Comparison of ENCODE assay signal across 23 mouse cellular contexts in genomic region chr1:81671142-81671541, GRCm38 (mm10).
DNase-seq lines count a peak whose midpoint lies in the region; ATAC-seq and TF ChIP-seq lines count a peak whose summit lies in the region.
"Had no signal": no experiment of that assay in that cellular context is flagged by ENCODE, and none has a peak within 500 bp of the region (broad histone marks: within the 10 kb centered on the region; RNA-seq: fewer than 3 reads in every experiment).

No protein-coding gene starts in this region.

- WGBS in embryonic facial prominence, embryonic 14.5 days = 68% methylated on average over 2 of the region's 2 CpGs
- WGBS in embryonic facial prominence, embryonic 10.5 days = 87% methylated on average over 2 of the region's 2 CpGs
- 80% methylated on average over 2 of the region's 2 CpGs for WGBS in intestine, embryonic 16.5 days

- H3K4me2 ChIP-seq in embryonic facial prominence, embryonic 14.5 days (ENCODE audit: low read depth, low read length) = no peak overlapping the region
- no peak overlapping the region for H3K4me2 ChIP-seq in myocyte (ENCODE audit: low read depth)
- H3K4me2 ChIP-seq in intestine, embryonic 16.5 days (ENCODE audit: low read depth, low read length) = no peak overlapping the region
- H3K4me2 ChIP-seq: embryonic facial prominence, embryonic 13.5 days; forebrain, embryonic 13.5 days; heart, embryonic 11.5 days; hindbrain, embryonic 12.5 days; hindbrain, embryonic 15.5 days had no signal

- intact Hi-C loops in gastrocnemius, adult 2 months (cut with DNase I) = no loop called here

- H3K4me3 ChIP-seq in embryonic facial prominence, embryonic 14.5 days (ENCODE audit: low read depth, low read length) = no peak overlapping the region
- no peak overlapping the region for H3K4me3 ChIP-seq in embryonic facial prominence, embryonic 10.5 days
- no peak overlapping the region for H3K4me3 ChIP-seq in myocyte
- no peak overlapping the region for H3K4me3 ChIP-seq in intestine, embryonic 16.5 days (ENCODE audit: low read length)
- H3K4me3 ChIP-seq in gastrocnemius, adult 2 months = no peak overlapping the region
- H3K4me3 ChIP-seq: embryonic facial prominence, embryonic 13.5 days; forebrain, embryonic 10.5 days; forebrain, embryonic 13.5 days; hindbrain, embryonic 12.5 days; hindbrain, embryonic 15.5 days had no signal

- no peaks in the 10 kb centered on the region for H3K27me3 ChIP-seq in embryonic facial prominence, embryonic 14.5 days (replicated peaks; ENCODE audit: control insufficient read depth, insufficient read depth, low read length)
- no peaks in the 10 kb centered on the region for H3K27me3 ChIP-seq in embryonic facial prominence, embryonic 10.5 days (replicated peaks; ENCODE audit: low read depth, poor library complexity, severe bottlenecking)
- H3K27me3 ChIP-seq in myocyte (ENCODE audit: control insufficient read depth, insufficient read depth, insufficient read length) = no peaks in the 10 kb centered on the region
- no peaks in the 10 kb centered on the region for H3K27me3 ChIP-seq in intestine, embryonic 16.5 days (replicated peaks; ENCODE audit: control insufficient read depth, insufficient read depth, low read length)
- H3K27me3 ChIP-seq: CH12.LX; embryonic facial prominence, embryonic 13.5 days; forebrain, embryonic 13.5 days; hindbrain, embryonic 12.5 days; hindbrain, embryonic 15.5 days had no signal

- DNase-seq in embryonic facial prominence, embryonic 14.5 days (ENCODE audit: low spot score) = peak; percentile 33
- DNase-seq in embryonic facial prominence, embryonic 10.5 days (ENCODE audit: low spot score) = no peak
- peak; percentile 84 for DNase-seq in Muller cell, postnatal 12 days (ENCODE audit: inconsistent ontology term)
- no peak for DNase-seq in gastrocnemius, adult 2 months
- DNase-seq: adrenal gland, postnatal 25 days; cerebellum, adult 11-12 months; cerebellum, adult 9-10 months; cerebellum, postnatal 25 days; gastrocnemius, postnatal 14 days; heart, adult 11 months; kidney, adult 11 months; kidney, adult 8-10 months had no signal

- H3K27ac ChIP-seq in embryonic facial prominence, embryonic 14.5 days (replicated peaks; ENCODE audit: low read depth, low read length) = no peak overlapping the region
- H3K27ac ChIP-seq in embryonic facial prominence, embryonic 10.5 days (replicated peaks) = no peak overlapping the region
- H3K27ac ChIP-seq in intestine, embryonic 16.5 days (ENCODE audit: low read length) = no peak overlapping the region
- no peak overlapping the region for H3K27ac ChIP-seq in gastrocnemius, adult 2 months
- H3K27ac ChIP-seq: embryonic facial prominence, embryonic 13.5 days; forebrain, embryonic 10.5 days; forebrain, embryonic 13.5 days; hindbrain, embryonic 12.5 days; hindbrain, embryonic 15.5 days had no signal

- H3K36me3 ChIP-seq in embryonic facial prominence, embryonic 14.5 days (ENCODE audit: control insufficient read depth, insufficient read depth, low read length) = no peaks in the 10 kb centered on the region
- H3K36me3 ChIP-seq in embryonic facial prominence, embryonic 10.5 days (replicated peaks) = no peaks in the 10 kb centered on the region
- H3K36me3 ChIP-seq in myocyte (ENCODE audit: control insufficient read depth, insufficient read depth) = no peaks in the 10 kb centered on the region
- no peaks in the 10 kb centered on the region for H3K36me3 ChIP-seq in intestine, embryonic 16.5 days (ENCODE audit: control insufficient read depth, insufficient read depth, low read length)
- H3K36me3 ChIP-seq: embryonic facial prominence, embryonic 13.5 days; forebrain, embryonic 10.5 days; G1E; hindbrain, embryonic 12.5 days; hindbrain, embryonic 15.5 days had no signal

- ATAC-seq in embryonic facial prominence, embryonic 14.5 days (ENCODE audit: low read depth) = no peak
- no peak for ATAC-seq in intestine, embryonic 16.5 days
- ATAC-seq: forebrain, embryonic 13.5 days; forebrain, embryonic 16.5 days had no signal

- no peak for TF ChIP-seq CTCF in gastrocnemius, adult 2 months (IDR thresholded peaks at IDR 0.05)

- no peak overlapping the region for H3K9ac ChIP-seq in embryonic facial prominence, embryonic 14.5 days (ENCODE audit: low read depth, low read length)
- H3K9ac ChIP-seq in intestine, embryonic 16.5 days (ENCODE audit: low read depth, low read length) = no peak overlapping the region
- H3K9ac ChIP-seq: embryonic facial prominence, embryonic 13.5 days; forebrain, embryonic 13.5 days; hindbrain, embryonic 12.5 days; hindbrain, embryonic 15.5 days had no signal

- H3K4me1 ChIP-seq in embryonic facial prominence, embryonic 14.5 days (ENCODE audit: control insufficient read depth, insufficient read depth, low read length) = 0 out of 2 replicates have a peak, but pooled peaks cover 4% of the 10 kb centered on the region
- no peaks in the 10 kb centered on the region for H3K4me1 ChIP-seq in embryonic facial prominence, embryonic 10.5 days
- no peaks in the 10 kb centered on the region for H3K4me1 ChIP-seq in intestine, embryonic 16.5 days (ENCODE audit: control insufficient read depth, insufficient read depth, low read length)
- H3K4me1 ChIP-seq: embryonic facial prominence, embryonic 13.5 days; forebrain, embryonic 13.5 days; hindbrain, embryonic 12.5 days; hindbrain, embryonic 15.5 days had no signal

- no peaks in the 10 kb centered on the region for H3K9me3 ChIP-seq in embryonic facial prominence, embryonic 14.5 days (ENCODE audit: control insufficient read depth, low read length)
- H3K9me3 ChIP-seq in embryonic facial prominence, embryonic 10.5 days = no peaks in the 10 kb centered on the region
- H3K9me3 ChIP-seq in intestine, embryonic 16.5 days (ENCODE audit: control insufficient read depth, low read length) = no peaks in the 10 kb centered on the region
- H3K9me3 ChIP-seq: embryonic facial prominence, embryonic 13.5 days; forebrain, embryonic 10.5 days; forebrain, embryonic 13.5 days; hindbrain, embryonic 12.5 days; hindbrain, embryonic 15.5 days had no signal

- no peak overlapping the region for H3ac ChIP-seq in myocyte (ENCODE audit: control insufficient read depth, insufficient read length)

- no peak for TF ChIP-seq POLR2A in myocyte (IDR thresholded peaks at IDR 0.05; ENCODE audit: insufficient read length, low read depth)

- H3K79me2 ChIP-seq in myocyte (ENCODE audit: control insufficient read depth, insufficient read depth) = no peaks in the 10 kb centered on the region

TF ChIP-seq in myocyte, 11 proteins besides CTCF, POLR2A, EP300 and RAD21:
- TF ChIP-seq E2F4 (IDR thresholded peaks at IDR 0.05; ENCODE audit: insufficient read depth) (no peak), SRF (IDR thresholded peaks at IDR 0.05; ENCODE audit: control insufficient read depth, insufficient read length, low read depth) (peak; percentile 69)

Comparison
In these comparisons a context has a peak if more than half of its experiments do, and no peak if none do; other contexts are left out.
1. DNase-seq: peak in embryonic facial prominence, embryonic 14.5 days (single experiment) and Muller cell, postnatal 12 days (single experiment); none in embryonic facial prominence, embryonic 10.5 days (single experiment) and gastrocnemius, adult 2 months (single experiment).